Mouse (Mus musculus): ENCODE results near the gene Kcnd3. TPM values are rescaled to one million over a fixed set of nuclear protein-coding genes. Genes with fewer than 3 reads are reported as not detected.

Kcnd3 gene
- polyA plus RNA-seq, 1 experiment from 2014 or later, result 0.13 TPM

GRCm38 (mm10) chr3:105423427-105423826 is 28.7 kb upstream of the Kcnd3 start:
- no peak overlapping the region for H3K27ac ChIP-seq
- H3K9me3 ChIP-seq (replicated peaks), result no peaks in the 10 kb centered on the region
- H3K27me3 ChIP-seq (ENCODE audit: low read depth, poor library complexity, severe bottlenecking), result no peaks in the 10 kb centered on the region
- 29% methylated on average over 4 of the region's 4 CpGs for WGBS
- H3K36me3 ChIP-seq, result no peaks in the 10 kb centered on the region
- H3K4me1 ChIP-seq, result peaks cover 30% of the 10 kb centered on the region
- no peak overlapping the region for H3K4me3 ChIP-seq
- peak; percentile 34 for DNase-seq (ENCODE audit: low spot score)

GRCm38 (mm10) chr3:105428586-105428985 is 23.5 kb upstream of the Kcnd3 start:
- H3K9me3 ChIP-seq (replicated peaks), result no peaks in the 10 kb centered on the region
- no peaks in the 10 kb centered on the region for H3K27me3 ChIP-seq (ENCODE audit: low read depth, poor library complexity, severe bottlenecking)
- no peak overlapping the region for H3K27ac ChIP-seq
- no peak for DNase-seq (ENCODE audit: low spot score)
- H3K36me3 ChIP-seq, result no peaks in the 10 kb centered on the region
- no peak overlapping the region for H3K4me3 ChIP-seq
- peaks cover 25% of the 10 kb centered on the region for H3K4me1 ChIP-seq

GRCm38 (mm10) chr3:105436383-105436782 is 15.7 kb upstream of the Kcnd3 start:
- H3K27ac ChIP-seq, result no peak overlapping the region
- no peaks in the 10 kb centered on the region for H3K27me3 ChIP-seq (ENCODE audit: low read depth, poor library complexity, severe bottlenecking)
- H3K9me3 ChIP-seq (replicated peaks), result no peaks in the 10 kb centered on the region
- no peak for DNase-seq (ENCODE audit: low spot score)
- H3K4me1 ChIP-seq, result no peaks in the 10 kb centered on the region
- no peak overlapping the region for H3K4me3 ChIP-seq
- 55% methylated on average over 2 of the region's 2 CpGs for WGBS
- H3K36me3 ChIP-seq, result no peaks in the 10 kb centered on the region

GRCm38 (mm10) chr3:105436971-105437370 is 15.2 kb upstream of the Kcnd3 start:
- H3K36me3 ChIP-seq, result no peaks in the 10 kb centered on the region
- no peak overlapping the region for H3K4me3 ChIP-seq
- H3K4me1 ChIP-seq, result no peaks in the 10 kb centered on the region
- DNase-seq (ENCODE audit: low spot score), result no peak
- H3K27ac ChIP-seq, result no peak overlapping the region
- H3K27me3 ChIP-seq (ENCODE audit: low read depth, poor library complexity, severe bottlenecking), result no peaks in the 10 kb centered on the region
- WGBS, result 86% methylated on average over 11 of the region's 11 CpGs
- no peaks in the 10 kb centered on the region for H3K9me3 ChIP-seq (replicated peaks)

- Histone ChIP-seq H3K4me3 (no peak overlapping the region), H3K27me3 (ENCODE audit: low read depth, poor library complexity, severe bottlenecking) (no peaks in the 10 kb centered on the region), H3K9me3 (replicated peaks) (no peaks in the 10 kb centered on the region), H3K36me3 (no peaks in the 10 kb centered on the region), H3K27ac (no peak overlapping the region), H3K4me1 (no peaks in the 10 kb centered on the region)
- DNase-seq (ENCODE audit: low spot score), result no peak
- WGBS, result 63% methylated on average over 4 of the region's 4 CpGs
Observed at GRCm38 (mm10) chr3:105440873-105441495, 11.1 kb upstream of the Kcnd3 start.

GRCm38 (mm10) chr3:105450641-105451470 is 1.3 kb upstream of the Kcnd3 start:
- Histone ChIP-seq H3K4me1 (peaks cover 29% of the 10 kb centered on the region), H3K36me3 (no peaks in the 10 kb centered on the region), H3K27ac (no peak overlapping the region), H3K9me3 (replicated peaks) (no peaks in the 10 kb centered on the region), H3K27me3 (ENCODE audit: low read depth, poor library complexity, severe bottlenecking) (peaks cover 93% of the 10 kb centered on the region), H3K4me3 (peak overlapping the region; percentile 68)
- 1% methylated on average over 22 of the region's 22 CpGs for WGBS
- peak; percentile 66 for DNase-seq (ENCODE audit: low spot score)

- Histone ChIP-seq H3K27me3 (ENCODE audit: low read depth, poor library complexity, severe bottlenecking) (peaks cover 91% of the 10 kb centered on the region), H3K4me3 (peak overlapping the region; percentile 68), H3K36me3 (no peaks in the 10 kb centered on the region), H3K4me1 (peaks cover 29% of the 10 kb centered on the region), H3K27ac (peak overlapping the region; percentile 66), H3K9me3 (replicated peaks) (no peaks in the 10 kb centered on the region)
- under 1% methylated on average over 49 of the region's 60 CpGs for WGBS
- DNase-seq (ENCODE audit: low spot score), result peak; percentile 73
Observed at GRCm38 (mm10) chr3:105452556-105453213, 555 bp downstream of the Kcnd3 start.

- peak; percentile 34 for DNase-seq (ENCODE audit: low spot score)
Observed at GRCm38 (mm10) chr3:105453214-105453950, 1.3 kb downstream of the Kcnd3 start.

GRCm38 (mm10) chr3:105457657-105458056 is 5.5 kb downstream of the Kcnd3 start:
- DNase-seq (ENCODE audit: low spot score), result no peak
- H3K4me3 ChIP-seq, result no peak overlapping the region
- peaks cover 50% of the 10 kb centered on the region for H3K27me3 ChIP-seq (ENCODE audit: low read depth, poor library complexity, severe bottlenecking)
- H3K4me1 ChIP-seq, result peaks cover 11% of the 10 kb centered on the region
- WGBS, result 82% methylated on average over 4 of the region's 4 CpGs
- no peaks in the 10 kb centered on the region for H3K36me3 ChIP-seq
- H3K27ac ChIP-seq, result no peak overlapping the region
- H3K9me3 ChIP-seq (replicated peaks), result no peaks in the 10 kb centered on the region

More at GRCm38 (mm10) chr3:105453214-105453950, 1.3 kb downstream of the Kcnd3 start:
- Histone ChIP-seq H3K9me3 (replicated peaks) (no peaks in the 10 kb centered on the region), H3K4me1 (peaks cover 29% of the 10 kb centered on the region), H3K36me3 (no peaks in the 10 kb centered on the region), H3K27me3 (ENCODE audit: low read depth, poor library complexity, severe bottlenecking) (peaks cover 87% of the 10 kb centered on the region), H3K4me3 (peak overlapping the region; percentile 68), H3K27ac (no peak overlapping the region)
- WGBS, result 6% methylated on average over 19 of the region's 19 CpGs

- H3K9me3 ChIP-seq (replicated peaks), result no peaks in the 10 kb centered on the region
- H3K4me1 ChIP-seq, result no peaks in the 10 kb centered on the region
- H3K4me3 ChIP-seq, result no peak overlapping the region
- WGBS, result 68% methylated on average over 8 of the region's 8 CpGs
- no peaks in the 10 kb centered on the region for H3K36me3 ChIP-seq
- no peak for DNase-seq (ENCODE audit: low spot score)
- no peaks in the 10 kb centered on the region for H3K27me3 ChIP-seq (ENCODE audit: low read depth, poor library complexity, severe bottlenecking)
- H3K27ac ChIP-seq, result no peak overlapping the region
Observed at GRCm38 (mm10) chr3:105466538-105466937, 14.4 kb downstream of the Kcnd3 start.

GRCm38 (mm10) chr3:105472564-105472963 is 20.4 kb downstream of the Kcnd3 start:
- DNase-seq (ENCODE audit: low spot score), result no peak
- Histone ChIP-seq H3K4me1 (no peaks in the 10 kb centered on the region), H3K9me3 (replicated peaks) (no peaks in the 10 kb centered on the region), H3K27ac (no peak overlapping the region), H3K4me3 (no peak overlapping the region), H3K27me3 (ENCODE audit: low read depth, poor library complexity, severe bottlenecking) (no peaks in the 10 kb centered on the region), H3K36me3 (no peaks in the 10 kb centered on the region)
- WGBS, result 97% methylated on average over 1 of the region's 1 CpGs

GRCm38 (mm10) chr3:105476408-105476807 is 24.3 kb downstream of the Kcnd3 start:
- H3K27me3 ChIP-seq (ENCODE audit: low read depth, poor library complexity, severe bottlenecking), result no peaks in the 10 kb centered on the region
- no peaks in the 10 kb centered on the region for H3K9me3 ChIP-seq (replicated peaks)
- WGBS, result 96% methylated on average over 1 of the region's 1 CpGs

More at GRCm38 (mm10) chr3:105476408-105476807, 24.3 kb downstream of the Kcnd3 start:
- no peak for DNase-seq (ENCODE audit: low spot score)
- Histone ChIP-seq H3K4me3 (no peak overlapping the region), H3K36me3 (no peaks in the 10 kb centered on the region), H3K27ac (no peak overlapping the region), H3K4me1 (no peaks in the 10 kb centered on the region)
